Mouse (Mus musculus): ENCODE data around the gene Olfr360. TPM values are rescaled to one million over a fixed set of nuclear protein-coding genes. Genes with fewer than 3 reads are reported as not detected.
"Not testable (repeated sequence)": the region's sequence is repeated elsewhere in the genome, so short reads cannot be mapped to it uniquely, and the experiment has no call there.

Gene Olfr360
- polyA plus RNA-seq (2012; fragmentation: generic; extraction: Trizol), result not detected

DNA sequence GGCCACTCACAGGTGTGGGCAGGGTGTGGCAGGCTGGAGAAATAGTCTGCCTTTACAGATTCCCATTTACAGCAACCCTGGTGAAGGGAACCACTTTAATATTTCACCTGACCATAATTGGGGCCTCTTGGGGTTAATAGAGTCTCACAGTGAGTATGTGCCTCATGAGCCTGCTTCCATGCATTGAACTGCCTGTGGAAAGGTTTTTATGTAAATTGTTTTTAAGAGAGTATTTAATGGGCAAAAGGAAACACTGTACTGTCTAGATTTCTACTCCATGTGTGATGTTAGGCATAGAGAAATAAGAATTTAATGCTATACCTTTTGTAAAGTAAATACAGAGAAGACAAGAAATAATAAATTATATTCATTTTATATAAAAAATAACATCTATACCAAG, at the start of gene Olfr360:
Gene Olfr360 (plus strand): TSS at position 301 of the 400 bp plus-strand sequence.
- no peak within 1 kb of the TSS for H3K4me2 ChIP-seq (ENCODE audit: low read depth)
- no peak within 1 kb of the TSS for H3ac ChIP-seq (ENCODE audit: control insufficient read depth, insufficient read length)
- no peaks in the 10 kb centered on the region for H3K79me2 ChIP-seq (ENCODE audit: control insufficient read depth, insufficient read depth)
- no peaks in the 10 kb centered on the region for H3K36me3 ChIP-seq (ENCODE audit: control insufficient read depth, insufficient read depth)
- H3K4me3 ChIP-seq, result no peak within 1 kb of the TSS
- TF ChIP-seq POLR2AphosphoS2 (IDR thresholded peaks at IDR 0.05; ENCODE audit: insufficient read length, low read depth) (no peak), E2F4 (IDR thresholded peaks at IDR 0.05; ENCODE audit: insufficient read depth) (no peak), USF1 (IDR thresholded peaks at IDR 0.05; ENCODE audit: low read depth) (no peak), TCF12 (IDR thresholded peaks at IDR 0.05; ENCODE audit: insufficient read depth, poor library complexity, severe bottlenecking) (no peak), TCF3 (IDR thresholded peaks at IDR 0.05; ENCODE audit: insufficient read length, low read depth) (no peak), REST (IDR thresholded peaks at IDR 0.05; ENCODE audit: insufficient read depth, insufficient read length) (no peak), MYOG (IDR thresholded peaks at IDR 0.05; ENCODE audit: control insufficient read depth in 1 of 3, insufficient read depth in 1 of 3, insufficient read length in 2 of 3, low read depth in 2 of 3) (no peak), POLR2A (IDR thresholded peaks at IDR 0.05; ENCODE audit: insufficient read length, low read depth) (no peak), MYOD1 (IDR thresholded peaks at IDR 0.05; ENCODE audit: control insufficient read depth in 1 of 3, insufficient read length in 2 of 3, low read depth in 2 of 3) (no peak), CEBPB (IDR thresholded peaks at IDR 0.05; ENCODE audit: insufficient read depth, poor library complexity, severe bottlenecking) (no peak), SRF (IDR thresholded peaks at IDR 0.05; ENCODE audit: control insufficient read depth, insufficient read length, low read depth) (no peak), MAX (IDR thresholded peaks at IDR 0.05; ENCODE audit: low read depth) (no peak)
- no peaks in the 10 kb centered on the region for H3K27me3 ChIP-seq (ENCODE audit: control insufficient read depth, insufficient read depth, insufficient read length)

DNA sequence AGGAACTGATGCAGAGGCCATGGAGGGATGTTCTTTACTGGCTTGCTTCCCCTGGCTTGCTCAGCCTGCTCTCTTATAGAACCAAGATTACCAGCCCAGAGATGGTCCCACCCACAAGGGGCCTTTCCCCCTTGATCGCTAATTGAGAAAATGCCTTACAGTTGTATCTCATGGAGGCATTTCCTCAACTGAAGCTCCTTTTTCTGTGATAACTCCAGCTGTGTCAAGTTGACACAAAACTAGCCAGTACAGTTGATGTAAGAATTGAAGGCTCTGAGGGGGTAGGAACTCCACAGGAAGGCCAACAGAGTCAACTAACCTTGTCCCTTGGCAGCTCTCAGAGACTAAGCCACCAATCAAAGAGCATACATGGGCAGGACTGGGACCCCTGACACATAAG, 23.6 kb downstream of the Olfr360 start, which contains the start of gene Olfr361:
Gene Olfr361 (minus strand): TSS at position 101 of the 400 bp plus-strand sequence.
- not testable (repeated sequence) for H3K27me3 ChIP-seq (ENCODE audit: control insufficient read depth, insufficient read depth, insufficient read length); H3ac ChIP-seq (ENCODE audit: control insufficient read depth, insufficient read length); H3K36me3 ChIP-seq (ENCODE audit: control insufficient read depth, insufficient read depth); H3K79me2 ChIP-seq (ENCODE audit: control insufficient read depth, insufficient read depth); H3K4me2 ChIP-seq (ENCODE audit: low read depth); H3K4me3 ChIP-seq

DNA sequence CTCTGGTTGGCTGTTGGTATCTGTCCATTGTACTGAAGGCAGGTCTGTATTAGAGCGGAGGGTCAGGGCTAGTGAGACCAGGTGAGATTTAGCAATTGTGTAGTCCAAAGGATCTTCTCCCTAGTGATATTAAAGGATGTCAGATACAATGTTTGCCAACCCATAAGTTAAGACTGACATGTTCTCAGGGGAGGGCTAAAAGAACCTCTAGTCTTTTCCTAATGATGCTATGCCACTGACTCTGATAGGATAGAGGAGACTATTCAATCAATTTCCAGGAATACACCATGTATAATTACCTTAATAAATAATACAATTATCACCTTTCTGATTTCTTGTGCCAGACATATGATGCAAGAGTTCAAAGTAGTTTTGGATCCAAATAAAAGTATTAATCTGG, 52.3 kb downstream of the Olfr360 start, which contains the start of gene Olfr362:
Gene Olfr362 (minus strand): TSS at position 101 of the 400 bp plus-strand sequence.
- Histone ChIP-seq H3K36me3 (ENCODE audit: control insufficient read depth, insufficient read depth) (no peaks in the 10 kb centered on the region), H3ac (ENCODE audit: control insufficient read depth, insufficient read length) (no peak within 1 kb of the TSS), H3K27me3 (ENCODE audit: control insufficient read depth, insufficient read depth, insufficient read length) (no peaks in the 10 kb centered on the region), H3K4me2 (ENCODE audit: low read depth) (no peak within 1 kb of the TSS), H3K79me2 (ENCODE audit: control insufficient read depth, insufficient read depth) (no peaks in the 10 kb centered on the region), H3K4me3 (no peak within 1 kb of the TSS)
- no peak for TF ChIP-seq POLR2AphosphoS2 (IDR thresholded peaks at IDR 0.05; ENCODE audit: insufficient read length, low read depth)
- TF ChIP-seq USF1 (IDR thresholded peaks at IDR 0.05; ENCODE audit: low read depth), result no peak
- TF ChIP-seq TCF3 (IDR thresholded peaks at IDR 0.05; ENCODE audit: insufficient read length, low read depth), result no peak
- no peak for TF ChIP-seq MYOD1 (IDR thresholded peaks at IDR 0.05; ENCODE audit: control insufficient read depth in 1 of 3, insufficient read length in 2 of 3, low read depth in 2 of 3)
- TF ChIP-seq TCF12 (IDR thresholded peaks at IDR 0.05; ENCODE audit: insufficient read depth, poor library complexity, severe bottlenecking), result no peak
- no peak for TF ChIP-seq REST (IDR thresholded peaks at IDR 0.05; ENCODE audit: insufficient read depth, insufficient read length)
- TF ChIP-seq MAX (IDR thresholded peaks at IDR 0.05; ENCODE audit: low read depth), result no peak
- TF ChIP-seq SRF (IDR thresholded peaks at IDR 0.05; ENCODE audit: control insufficient read depth, insufficient read length, low read depth), result no peak
- no peak for TF ChIP-seq CEBPB (IDR thresholded peaks at IDR 0.05; ENCODE audit: insufficient read depth, poor library complexity, severe bottlenecking)
- TF ChIP-seq MYOG (IDR thresholded peaks at IDR 0.05; ENCODE audit: control insufficient read depth in 1 of 3, insufficient read depth in 1 of 3, insufficient read length in 2 of 3, low read depth in 2 of 3), result no peak
- no peak for TF ChIP-seq E2F4 (IDR thresholded peaks at IDR 0.05; ENCODE audit: insufficient read depth)
- TF ChIP-seq POLR2A (IDR thresholded peaks at IDR 0.05; ENCODE audit: insufficient read length, low read depth), result no peak

Other genes with a start within 250 kb of the Olfr360 start
- gene Olfr3, start 248.7 kb upstream of the Olfr360 start, polyA plus RNA-seq (2012; fragmentation: generic; extraction: Trizol), result not detected
- gene Olfr350, start 219.4 kb upstream of the Olfr360 start, polyA plus RNA-seq (2012; fragmentation: generic; extraction: Trizol), result not detected
- gene Olfr351, start 203.1 kb upstream of the Olfr360 start, polyA plus RNA-seq (2012; fragmentation: generic; extraction: Trizol), result not detected
- not detected for gene Olfr352, start 197.3 kb upstream of the Olfr360 start, polyA plus RNA-seq (2012; fragmentation: generic; extraction: Trizol)
- not detected for gene Olfr353, start 172.8 kb upstream of the Olfr360 start, polyA plus RNA-seq (2012; fragmentation: generic; extraction: Trizol)
- not detected for gene Olfr354, start 160.1 kb upstream of the Olfr360 start, polyA plus RNA-seq (2012; fragmentation: generic; extraction: Trizol)
- gene Olfr355, start 136.8 kb upstream of the Olfr360 start, polyA plus RNA-seq (2012; fragmentation: generic; extraction: Trizol), result not detected
- gene Olfr356, start 128.6 kb upstream of the Olfr360 start, polyA plus RNA-seq (2012; fragmentation: generic; extraction: Trizol), result not detected
- gene Olfr357, start 71.9 kb upstream of the Olfr360 start, polyA plus RNA-seq (2012; fragmentation: generic; extraction: Trizol), result not detected
- gene Olfr358, start 56.4 kb upstream of the Olfr360 start, polyA plus RNA-seq (2012; fragmentation: generic; extraction: Trizol), result not detected
- gene Olfr361, start 23.5 kb downstream of the Olfr360 start, polyA plus RNA-seq (2012; fragmentation: generic; extraction: Trizol), result not detected
- gene Olfr362, start 52.2 kb downstream of the Olfr360 start, polyA plus RNA-seq (2012; fragmentation: generic; extraction: Trizol), result not detected
- not detected for gene Olfr364-ps1, start 73.6 kb downstream of the Olfr360 start, polyA plus RNA-seq (2012; fragmentation: generic; extraction: Trizol)
- not detected for gene Olfr365, start 122.5 kb downstream of the Olfr360 start, polyA plus RNA-seq (2012; fragmentation: generic; extraction: Trizol)
- not detected for gene Olfr366, start 145.8 kb downstream of the Olfr360 start, polyA plus RNA-seq (2012; fragmentation: generic; extraction: Trizol)